Mouse (Mus musculus): ENCODE results near the gene Fam229a.
"Not testable (repeated sequence)": the region's sequence is repeated elsewhere in the genome, so short reads cannot be mapped to it uniquely, and the experiment has no call there.

Gene Fam229a

DNA sequence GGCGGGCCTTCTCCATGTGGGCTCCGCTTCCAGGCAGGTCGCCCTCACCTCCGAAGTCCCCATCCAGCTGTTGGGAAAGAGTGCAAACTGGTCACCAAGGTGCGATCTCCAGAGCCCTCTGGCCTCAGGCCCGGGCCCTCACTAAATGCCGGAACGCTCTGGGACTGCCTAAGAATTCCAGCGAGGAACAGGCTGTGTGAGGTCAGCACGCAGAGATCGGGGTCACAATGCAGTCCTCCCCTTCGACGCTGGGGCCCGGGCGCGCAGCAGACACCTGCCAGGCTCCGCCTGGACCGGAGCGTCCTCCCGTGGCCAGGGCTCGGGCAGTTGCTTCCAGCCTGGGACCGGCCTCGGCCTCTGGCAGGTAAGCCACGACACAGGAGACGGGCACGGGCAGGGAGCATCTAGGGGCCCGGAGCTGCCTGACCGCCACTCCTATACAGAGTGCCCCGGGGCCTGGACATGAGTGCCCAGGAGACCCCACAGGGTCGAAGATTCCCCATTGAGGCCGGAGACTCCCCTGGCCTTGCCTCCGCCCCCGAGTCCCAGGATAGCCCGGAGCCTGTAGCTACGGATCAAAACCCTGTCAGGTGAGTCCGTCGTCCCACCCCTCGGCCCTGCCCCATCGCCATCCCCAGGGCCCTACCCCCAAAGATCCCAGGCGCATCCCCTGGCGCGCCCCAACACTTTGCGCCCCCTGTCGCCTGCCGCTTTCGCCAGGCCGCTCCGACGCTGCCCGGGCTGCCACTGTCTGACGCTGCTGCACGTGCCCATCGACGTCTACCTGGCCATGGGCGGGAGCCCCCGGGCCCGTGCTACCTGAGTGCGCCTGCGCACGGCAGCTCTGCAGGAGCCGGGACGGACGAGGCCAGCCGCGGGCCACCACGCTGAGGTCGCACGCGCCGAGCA lies at the start of gene Fam229a, which contains the start of gene Tssk3:
Gene Fam229a, plus strand, starts transcription at position 219 of the 909 bp plus-strand sequence.
Gene Tssk3, minus strand, starts transcription at position 51 of the 909 bp plus-strand sequence.
- no peak for DNase-seq (ENCODE audit: low spot score)

DNA sequence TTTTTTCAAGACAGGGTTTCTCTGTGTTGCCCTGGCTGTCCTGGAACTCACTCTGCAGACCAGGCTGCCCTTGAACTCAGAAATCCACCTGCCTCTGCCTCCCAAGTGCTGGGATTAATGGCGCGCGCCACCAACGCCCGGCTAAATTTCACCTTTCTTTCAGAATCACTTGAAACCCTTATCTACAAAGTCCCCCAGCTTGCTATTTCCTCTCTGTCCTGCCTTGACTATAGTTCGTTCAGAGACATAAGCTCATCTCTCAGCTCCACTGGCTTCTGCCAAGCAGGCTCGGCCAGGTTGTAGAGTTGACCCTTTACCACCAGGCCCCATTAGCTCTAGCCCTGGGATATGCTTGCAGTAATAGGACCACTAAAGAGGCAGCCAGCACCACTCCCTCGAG lies 43.6 kb upstream of the Fam229a start:
- no peak for DNase-seq (ENCODE audit: low spot score)

DNA sequence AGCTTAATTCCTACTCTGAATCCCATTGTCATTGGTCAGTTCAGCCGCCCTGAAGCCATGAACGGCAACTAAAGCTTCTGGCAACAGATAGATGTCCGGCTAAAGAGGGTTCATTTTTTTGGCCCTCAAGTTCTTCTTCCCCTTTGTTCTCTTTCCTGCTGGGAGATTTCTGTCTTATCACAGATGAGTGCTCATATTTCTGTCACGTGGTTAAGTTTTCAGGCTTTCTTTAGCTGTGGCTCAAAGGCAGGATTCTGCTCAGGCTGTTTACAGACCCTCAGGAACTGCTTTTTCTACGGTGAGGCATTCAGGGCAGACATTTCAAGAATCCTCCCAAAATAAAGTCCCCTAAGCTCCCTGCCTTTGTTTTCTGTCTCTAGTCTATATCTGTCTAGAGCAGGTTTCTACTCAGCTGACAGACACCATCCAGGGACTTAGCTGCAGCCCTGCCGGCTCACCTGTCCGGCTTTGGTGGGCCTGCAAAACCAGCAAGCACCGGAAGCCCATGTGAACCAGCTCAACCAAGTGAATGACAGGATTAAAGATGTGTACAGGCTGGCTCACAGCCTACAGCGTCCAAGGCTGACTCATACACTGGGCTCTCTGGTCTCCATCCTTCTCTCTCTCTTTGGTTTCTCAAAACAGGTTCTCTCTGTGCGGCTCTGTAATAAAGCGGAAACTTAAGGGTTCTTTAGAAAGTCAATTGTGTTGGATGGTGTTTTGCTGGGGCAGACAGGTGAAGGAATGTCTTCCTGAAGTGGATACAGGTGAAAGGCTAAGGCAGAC lies 43.0 kb upstream of the Fam229a start:
- no peak for DNase-seq (ENCODE audit: low spot score)

DNA sequence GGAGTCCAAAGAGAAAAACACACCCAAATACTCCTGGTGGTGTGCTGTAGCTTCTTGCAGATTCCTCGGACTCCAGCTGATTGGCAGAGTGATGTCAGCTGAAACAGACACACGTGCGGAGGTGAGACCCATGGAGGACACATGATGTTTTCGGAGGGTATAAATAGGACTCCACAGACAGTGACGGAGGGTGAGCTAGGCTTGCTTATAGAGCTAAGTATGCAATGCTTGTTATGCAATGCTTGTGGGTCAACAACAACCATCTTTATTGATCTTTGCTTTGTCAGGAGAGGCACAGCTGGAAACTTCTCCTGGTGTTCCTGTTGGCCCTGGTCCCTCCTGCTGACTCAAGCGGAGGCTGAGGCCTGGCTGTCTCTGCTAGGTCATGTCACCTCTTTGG lies 42.3 kb upstream of the Fam229a start:
- no peak for DNase-seq (ENCODE audit: low spot score)

DNA sequence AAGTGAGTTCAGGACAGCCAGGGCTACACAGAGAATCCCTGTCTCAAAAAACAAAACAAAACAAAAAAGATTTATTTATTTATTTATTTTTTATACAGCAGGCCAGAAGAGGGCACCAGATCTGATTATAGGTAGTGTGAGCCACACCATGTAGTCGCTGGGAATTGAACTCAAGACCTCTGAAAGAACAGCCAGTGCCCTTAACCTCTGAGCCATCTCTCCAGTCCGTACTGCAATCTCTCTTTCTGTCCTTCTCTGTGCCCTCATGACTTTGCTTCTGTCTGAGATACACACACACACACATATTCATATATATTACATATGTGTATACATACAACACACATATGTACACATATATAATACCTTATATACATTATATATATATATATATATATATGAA lies 40.1 kb upstream of the Fam229a start:
- no peak for DNase-seq (ENCODE audit: low spot score)

DNA sequence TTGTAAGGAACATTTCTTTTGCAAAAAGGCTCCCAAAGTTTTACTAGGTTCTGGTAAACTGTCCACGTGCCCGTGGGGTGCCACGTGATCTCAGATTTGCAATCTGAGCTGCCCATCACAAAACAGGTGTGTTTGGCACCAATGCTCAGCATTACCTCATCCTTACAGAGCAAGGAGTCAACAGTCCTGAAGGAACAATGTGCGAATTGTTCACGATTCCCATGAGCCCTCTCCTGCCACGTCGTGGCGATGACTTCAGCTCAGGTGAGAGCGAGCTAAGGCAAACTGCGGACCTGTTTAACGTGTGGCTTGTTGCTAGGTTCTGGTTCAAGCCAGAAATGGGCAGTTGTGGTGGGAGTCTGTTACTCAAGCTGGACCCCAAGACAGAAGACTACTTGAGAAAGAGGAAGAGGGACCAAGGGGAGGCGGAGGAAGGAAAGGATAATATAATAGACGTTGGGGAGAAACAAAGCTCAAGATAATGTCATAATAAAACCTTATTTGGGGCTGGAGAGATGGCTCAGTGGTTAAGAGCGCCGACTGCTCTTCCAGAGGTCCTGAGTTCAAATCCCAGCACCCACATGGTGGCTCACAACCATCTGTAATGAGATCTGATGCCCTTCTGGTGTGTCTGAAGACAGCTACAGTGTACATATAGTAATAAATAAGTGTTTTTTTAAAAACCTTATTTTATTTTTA lies 39.4 kb upstream of the Fam229a start:
- no peak for DNase-seq (ENCODE audit: low spot score)

DNA sequence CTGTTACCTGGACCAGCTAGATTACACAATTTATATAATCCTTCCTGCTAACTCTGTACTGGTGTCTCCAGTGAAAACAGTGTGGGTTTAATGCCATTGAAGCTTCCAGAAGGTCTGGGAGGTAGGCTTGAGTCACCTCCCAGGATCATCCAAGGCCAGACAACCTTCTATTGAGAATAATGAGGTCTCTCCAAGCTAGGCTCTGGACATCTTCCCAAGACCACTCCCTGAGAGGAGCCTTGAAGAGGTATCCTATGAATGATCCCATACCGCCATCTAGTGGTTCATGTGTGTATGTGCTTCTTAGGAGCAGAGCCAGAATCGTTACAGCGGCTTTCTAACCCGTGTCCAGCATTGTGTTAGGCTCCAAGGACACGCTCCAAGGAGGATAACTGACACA lies 35.7 kb upstream of the Fam229a start:
- DNase-seq (ENCODE audit: low spot score), result peak; percentile 76

DNA sequence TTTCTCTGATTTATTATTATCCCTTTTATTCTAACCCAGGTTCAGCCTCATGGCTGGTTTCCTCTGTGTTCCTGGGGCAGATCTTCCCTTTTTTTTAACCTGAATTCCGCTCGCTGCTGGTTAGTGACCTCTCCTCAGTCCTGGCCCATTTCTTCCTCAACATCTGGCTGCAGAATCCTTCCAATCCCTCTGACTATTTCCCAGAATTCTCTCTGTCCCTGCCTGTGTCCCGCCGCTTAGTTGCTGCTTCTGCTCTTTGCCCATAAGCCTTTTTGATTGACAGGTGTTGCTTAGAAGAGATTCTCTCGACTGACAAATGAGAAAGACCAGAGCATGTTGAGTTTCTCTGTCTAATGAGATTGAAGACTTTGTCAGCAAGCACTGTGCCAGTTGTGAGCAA lies 34.9 kb upstream of the Fam229a start:
- no peak for DNase-seq (ENCODE audit: low spot score)

DNA sequence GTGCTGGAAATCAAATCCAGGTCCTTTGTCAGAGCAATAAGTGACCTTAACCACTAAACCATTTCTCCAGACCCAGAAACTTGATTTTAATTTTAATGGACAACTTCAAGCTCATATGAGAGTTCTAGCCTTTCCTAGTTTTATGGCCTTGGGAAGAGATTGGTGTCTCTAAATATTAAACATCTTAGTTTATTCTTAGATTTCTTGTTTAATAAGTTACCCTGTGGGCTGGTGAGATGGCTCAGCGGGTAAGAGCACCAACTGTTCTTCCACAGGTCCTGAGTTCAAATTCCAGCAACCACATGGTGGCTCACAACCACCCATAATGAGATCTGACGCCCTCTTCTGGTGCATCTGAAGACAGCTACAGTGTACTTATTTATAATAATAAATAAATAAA lies 33.7 kb upstream of the Fam229a start:
- DNase-seq (ENCODE audit: low spot score), result not testable (repeated sequence)

DNA sequence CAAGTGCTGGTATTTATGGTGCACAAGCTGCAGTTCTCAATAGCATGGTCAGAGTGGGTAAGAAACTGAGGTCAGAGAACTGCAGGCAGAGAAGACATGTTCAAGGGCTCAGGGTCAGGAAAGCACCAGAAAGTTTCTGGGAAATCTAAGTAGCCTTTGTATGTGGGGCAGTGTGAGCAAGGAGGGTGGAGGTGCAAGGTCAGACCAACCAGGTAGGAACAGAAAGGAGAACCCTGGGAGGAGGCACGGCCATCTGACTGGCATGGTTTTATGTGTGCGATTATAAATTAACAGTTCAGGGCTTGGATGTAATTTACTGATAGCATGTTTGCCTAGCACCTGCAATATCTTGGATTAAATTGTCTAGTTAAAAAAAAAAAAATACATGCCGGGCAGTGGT lies 31.3 kb upstream of the Fam229a start:
- no peak for DNase-seq (ENCODE audit: low spot score)

DNA sequence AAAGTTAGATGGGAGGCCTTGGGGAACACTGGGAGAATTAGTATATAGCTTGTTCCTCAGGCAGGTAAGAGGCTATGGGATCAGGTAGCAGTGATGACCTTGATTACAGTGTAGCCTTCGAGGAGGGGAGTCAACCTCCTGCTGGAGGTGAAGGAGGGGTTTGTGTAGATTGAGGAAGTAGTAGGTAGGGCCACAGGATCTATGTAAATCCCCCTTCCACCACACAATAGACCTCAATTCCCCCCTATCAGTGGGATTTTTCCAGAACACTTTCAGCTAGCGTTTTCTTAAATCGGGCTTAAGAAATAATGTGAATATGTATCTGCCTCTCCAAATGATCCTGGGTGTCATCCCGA lies 30.2 kb upstream of the Fam229a start:
- no peak for DNase-seq (ENCODE audit: low spot score)

DNA sequence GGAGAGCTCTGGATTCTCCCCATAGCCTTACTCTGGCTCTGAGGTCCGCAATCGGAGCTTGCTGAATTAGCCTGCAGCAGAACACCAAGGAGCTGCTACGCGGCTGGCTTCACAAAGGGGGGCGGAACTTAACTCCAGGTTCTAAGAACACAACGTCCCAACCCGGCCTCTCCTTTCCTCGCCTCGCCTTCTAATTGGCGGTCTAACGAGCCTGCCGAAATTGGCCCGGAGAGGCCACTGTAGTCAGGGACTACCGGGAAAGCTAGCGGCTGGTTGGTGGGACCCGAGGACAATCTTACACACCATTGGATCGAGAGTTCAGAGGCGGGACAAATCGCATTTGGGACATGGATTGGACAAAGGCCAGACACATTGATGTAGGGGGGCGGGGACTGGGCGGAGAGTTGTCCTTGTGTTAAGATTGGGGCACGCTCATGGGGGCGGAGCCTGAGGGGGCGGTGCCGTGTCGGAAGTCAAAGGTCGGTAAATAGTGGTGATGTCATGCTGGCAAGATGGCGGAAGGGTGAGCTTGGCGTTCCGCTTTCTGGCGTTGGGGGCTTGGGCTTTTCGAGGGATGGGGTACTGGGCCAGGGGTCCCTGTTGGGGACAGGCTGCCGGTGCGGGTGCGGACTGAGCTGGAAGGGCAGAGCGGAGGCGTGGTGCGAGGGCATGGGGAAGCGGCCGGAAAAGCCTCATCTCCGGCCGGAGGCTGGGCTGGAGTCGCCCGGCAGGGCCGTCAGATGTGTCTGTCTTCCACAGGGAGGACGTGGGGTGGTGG lies 29.6 kb upstream of the Fam229a start, which contains the start of gene Bsdc1:
Gene Bsdc1, plus strand, starts transcription at position 399 of the 778 bp plus-strand sequence.
- DNase-seq (ENCODE audit: low spot score), result peak; percentile 100

DNA sequence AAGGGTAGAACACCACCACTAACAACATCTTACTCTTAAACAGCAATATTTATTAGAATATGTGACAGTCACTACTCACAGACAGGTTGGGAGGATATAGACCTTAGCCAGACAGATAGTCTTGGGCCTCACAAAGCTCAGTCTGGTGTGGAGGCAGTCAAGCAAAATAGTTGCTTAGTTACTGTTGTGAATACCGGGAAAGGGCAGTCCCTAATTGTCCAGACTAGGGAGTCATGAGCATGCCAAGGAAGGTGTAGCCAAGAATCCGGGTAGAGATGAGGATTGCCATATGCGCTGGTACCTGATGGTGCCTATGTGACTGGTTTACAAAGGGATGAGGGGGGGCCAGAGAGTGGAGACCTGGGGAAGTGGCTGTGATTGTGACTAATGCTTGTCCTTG lies 28.9 kb upstream of the Fam229a start:
- DNase-seq (ENCODE audit: low spot score), result no peak

DNA sequence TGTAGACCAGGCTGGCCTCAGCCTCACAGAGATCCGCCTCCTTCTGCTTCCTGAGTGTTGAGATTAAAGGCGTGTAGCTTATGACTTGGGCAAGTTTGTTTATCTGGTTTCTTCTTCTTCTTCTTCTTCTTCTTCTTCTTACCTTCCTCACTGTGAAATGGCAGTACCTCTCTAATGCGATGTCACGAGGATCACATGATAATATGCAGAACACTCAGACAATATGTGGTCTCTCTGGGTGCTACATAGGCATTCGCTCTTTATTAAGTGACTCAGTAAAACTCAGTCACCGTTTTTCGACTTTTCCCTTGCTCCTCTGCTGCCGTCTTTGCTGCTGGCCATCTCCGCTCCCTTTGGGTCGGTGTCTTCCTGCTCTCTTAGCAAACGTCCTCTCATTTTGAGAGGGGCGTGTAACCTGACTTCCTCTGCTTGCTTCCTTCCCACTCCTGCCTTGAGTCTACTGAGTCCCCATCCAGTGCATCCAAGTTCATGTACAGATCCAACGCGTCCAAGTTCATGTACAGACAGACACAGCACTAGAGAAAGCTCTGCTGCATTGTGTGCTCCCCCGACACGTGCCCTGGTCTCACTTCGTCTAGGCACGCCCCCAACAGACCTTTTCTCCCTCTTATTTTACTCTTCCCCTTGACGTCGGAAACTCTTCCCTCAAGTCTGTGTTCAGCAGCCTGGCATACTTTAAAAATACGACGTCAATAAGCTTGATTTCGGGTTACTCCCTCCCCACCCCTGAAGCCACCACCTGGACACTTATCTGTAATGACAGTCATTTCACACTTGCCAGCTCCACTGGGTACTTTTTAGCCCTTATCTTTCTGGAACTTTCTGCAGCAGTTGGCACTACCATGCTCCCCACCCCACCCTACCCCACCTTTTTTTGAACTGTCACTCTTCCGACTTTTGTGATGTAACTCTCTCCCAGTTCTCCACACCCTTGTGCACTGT lies 27.6 kb upstream of the Fam229a start:
- DNase-seq (ENCODE audit: low spot score), result no peak

DNA sequence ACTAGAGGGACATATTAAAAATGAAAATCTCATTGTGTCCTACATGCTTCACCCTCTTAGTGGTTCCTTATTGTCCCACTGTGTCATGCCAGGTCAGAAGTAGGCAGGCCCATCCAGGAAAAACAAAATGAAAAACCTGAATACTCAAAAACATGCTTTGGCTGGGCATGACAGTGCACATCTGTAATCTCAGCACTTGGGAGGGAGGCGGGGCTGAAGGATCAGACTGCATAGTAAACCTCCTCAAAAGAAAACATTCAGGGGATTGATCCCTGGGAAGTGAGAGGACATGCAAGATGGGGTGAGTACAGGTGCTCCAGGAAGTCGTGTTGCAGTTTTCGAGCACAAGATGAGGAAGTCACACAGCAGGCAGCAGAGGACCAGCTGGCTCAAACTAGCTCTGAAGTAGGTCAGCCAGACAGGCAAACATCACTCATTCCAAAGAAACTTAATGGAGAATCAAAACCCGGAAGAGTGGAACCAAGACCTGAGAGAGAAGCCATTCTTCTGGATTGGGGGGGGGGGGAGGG lies 26.6 kb upstream of the Fam229a start:
- DNase-seq (ENCODE audit: low spot score), result no peak

DNA sequence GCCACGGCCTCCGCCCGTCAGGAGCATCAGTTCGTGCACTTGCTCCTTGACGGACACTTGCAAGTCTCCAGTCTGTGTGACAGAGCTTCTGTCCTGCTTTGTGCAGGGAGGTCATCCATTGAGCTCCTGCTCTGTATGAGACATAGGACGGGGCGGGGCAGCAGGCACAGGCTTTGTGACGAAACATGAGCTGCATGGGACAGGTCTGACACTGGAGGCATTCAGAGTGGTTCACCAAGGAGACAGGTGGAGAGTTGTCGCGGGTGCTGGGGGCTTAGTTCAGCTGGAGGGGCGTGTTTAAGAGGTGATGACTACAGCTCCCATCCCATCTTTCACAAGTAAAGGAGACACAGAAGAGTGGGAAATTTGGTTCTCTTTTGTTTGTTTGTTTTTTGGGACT lies 14.9 kb upstream of the Fam229a start:
- no peak for DNase-seq (ENCODE audit: low spot score)

DNA sequence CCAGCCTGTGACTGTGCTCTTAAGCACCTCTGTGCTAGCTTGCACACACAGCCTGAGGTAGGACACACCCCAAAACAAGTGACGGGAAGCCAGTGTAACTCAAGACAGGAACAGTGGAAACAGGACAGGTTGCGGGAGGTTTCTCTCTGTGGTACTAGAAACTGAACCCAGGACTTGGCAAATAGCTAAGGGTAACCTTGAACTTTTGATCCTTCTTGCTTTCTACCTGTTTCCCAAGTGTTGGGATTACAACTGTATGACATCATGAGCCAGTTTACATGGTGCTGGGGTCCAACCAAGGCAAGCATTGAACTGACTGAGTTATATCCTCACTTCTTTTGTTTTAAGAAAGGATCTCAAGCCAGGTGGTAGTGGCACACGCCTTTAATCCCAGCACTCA lies 11.1 kb upstream of the Fam229a start:
- DNase-seq (ENCODE audit: low spot score), result no peak

DNA sequence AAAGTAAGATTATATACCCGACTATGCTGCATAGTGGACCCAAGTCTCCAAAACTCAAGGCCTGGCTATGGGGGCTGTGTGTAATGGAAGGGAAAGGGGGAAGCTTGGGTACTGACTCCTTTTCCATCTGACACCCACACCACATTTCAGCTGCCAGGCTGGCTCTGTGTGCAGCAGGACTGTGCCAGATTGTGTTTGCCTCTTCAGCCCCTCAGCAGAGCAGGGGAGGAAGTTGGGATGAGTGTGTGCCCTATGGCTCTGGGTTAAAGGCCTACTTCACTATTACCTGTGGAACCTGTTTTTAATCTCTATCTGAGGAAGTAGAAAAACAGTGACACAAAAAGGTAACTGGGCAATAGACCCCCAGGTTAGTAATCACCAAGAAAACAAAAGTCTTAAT lies 9.9 kb upstream of the Fam229a start:
- peak; percentile 50 for DNase-seq (ENCODE audit: low spot score)

DNA sequence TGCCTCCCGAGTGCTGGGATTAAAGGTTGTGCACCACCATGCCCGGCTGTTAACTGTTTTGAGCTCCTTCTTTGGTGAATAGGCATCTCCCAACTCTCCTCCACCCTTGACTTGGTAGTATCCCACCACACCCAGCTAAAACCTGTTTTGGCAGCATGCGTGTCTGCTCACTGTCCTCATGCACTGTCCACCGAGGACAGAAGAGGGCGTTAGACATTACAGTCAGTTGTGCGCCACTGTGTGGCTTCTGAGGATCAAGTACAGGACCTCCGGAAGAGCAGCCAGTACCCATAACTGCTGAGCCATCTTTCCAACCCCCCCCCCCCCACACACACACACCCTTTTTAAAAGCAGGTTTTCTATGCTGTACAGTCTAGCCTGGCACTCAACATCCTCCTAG lies 3.7 kb downstream of the Fam229a start:
- no peak for DNase-seq (ENCODE audit: low spot score)

Measured in layer of hippocampus, adult 11-12 months (tissue).